Mouse (Mus musculus) thymus, postnatal 25 days (tissue): ENCODE measurements around the gene Cdca7l.
"Not testable (repeated sequence)": the region's sequence is repeated elsewhere in the genome, so short reads cannot be mapped to it uniquely, and the experiment has no call there.

ENCODE experiments used
- DNase-seq: peaks from one replicate; pipeline ENCODE4 v3.0.0; 2022

The Cdca7l gene

GRCm38 (mm10) chr12:117872265-117872664 is 68.2 kb downstream of the Cdca7l start:
- no peak for DNase-seq

GRCm38 (mm10) chr12:117878341-117878740 is 74.3 kb downstream of the Cdca7l start:
- DNase-seq, result no peak

DNA sequence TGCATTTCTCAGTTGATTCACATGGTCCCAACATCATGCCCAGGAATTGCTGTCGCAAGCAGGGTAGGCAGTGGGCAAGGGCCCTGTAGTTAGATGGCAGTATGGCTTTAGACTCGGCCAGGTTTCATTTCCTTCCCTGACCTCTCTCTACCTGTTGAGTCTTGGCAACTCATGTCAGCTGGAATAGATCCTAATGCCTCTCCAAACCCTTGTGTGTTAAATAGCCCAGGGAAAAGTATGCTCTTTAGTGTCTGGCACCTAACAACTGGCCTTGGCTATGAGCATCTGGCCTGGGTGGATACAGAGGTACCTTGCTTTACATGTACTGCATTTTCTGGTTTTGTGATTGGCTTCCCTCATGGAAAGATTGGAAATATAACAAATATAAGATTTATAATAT is 80.5 kb downstream of the Cdca7l start:
- DNase-seq, result no peak

GRCm38 (mm10) chr12:117887422-117887821 is 83.3 kb downstream of the Cdca7l start:
- no peak for DNase-seq

DNA sequence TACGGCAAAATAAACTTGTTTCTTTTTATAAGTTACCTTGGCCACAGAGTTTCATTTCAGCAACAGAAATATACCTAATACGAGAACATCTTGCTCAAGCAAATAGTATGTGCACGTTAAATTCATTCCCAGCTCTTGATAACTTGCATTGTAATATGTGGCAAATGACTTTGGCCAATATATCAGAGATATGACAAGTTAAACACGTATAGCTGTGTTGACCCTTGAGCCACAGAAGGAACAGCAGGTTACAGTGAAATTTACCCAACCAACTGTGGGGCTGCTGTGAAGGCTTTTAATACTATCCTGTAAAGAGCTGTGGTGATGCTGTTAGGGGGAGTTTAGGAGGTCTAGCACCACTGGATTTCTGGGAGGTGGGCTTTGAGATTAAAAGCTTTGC is 96.7 kb downstream of the Cdca7l start:
- not testable (repeated sequence) for DNase-seq

- not testable (repeated sequence) for DNase-seq
These were observed 97.3 kb downstream of the Cdca7l start for GRCm38 (mm10) chr12:117901352-117901751.

DNA sequence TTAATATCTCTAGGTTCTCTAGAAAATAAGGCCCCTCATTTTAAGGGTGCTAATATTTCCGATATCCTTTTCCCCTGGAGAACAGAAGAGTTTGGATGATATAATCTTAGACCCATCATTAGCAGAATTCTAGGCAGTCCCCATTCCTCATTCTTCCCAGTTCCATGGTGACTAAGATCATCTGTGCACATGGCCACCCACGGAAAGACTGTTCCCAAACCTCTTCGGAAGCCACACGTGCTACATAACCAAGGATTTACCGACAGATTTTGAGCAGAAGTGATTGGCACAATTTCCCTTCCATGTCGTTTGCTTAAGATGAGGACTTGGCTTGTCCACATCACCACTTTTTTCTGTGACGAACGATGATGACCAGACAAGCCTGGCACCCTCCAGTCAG is 99.6 kb downstream of the Cdca7l start:
- no peak for DNase-seq

DNA sequence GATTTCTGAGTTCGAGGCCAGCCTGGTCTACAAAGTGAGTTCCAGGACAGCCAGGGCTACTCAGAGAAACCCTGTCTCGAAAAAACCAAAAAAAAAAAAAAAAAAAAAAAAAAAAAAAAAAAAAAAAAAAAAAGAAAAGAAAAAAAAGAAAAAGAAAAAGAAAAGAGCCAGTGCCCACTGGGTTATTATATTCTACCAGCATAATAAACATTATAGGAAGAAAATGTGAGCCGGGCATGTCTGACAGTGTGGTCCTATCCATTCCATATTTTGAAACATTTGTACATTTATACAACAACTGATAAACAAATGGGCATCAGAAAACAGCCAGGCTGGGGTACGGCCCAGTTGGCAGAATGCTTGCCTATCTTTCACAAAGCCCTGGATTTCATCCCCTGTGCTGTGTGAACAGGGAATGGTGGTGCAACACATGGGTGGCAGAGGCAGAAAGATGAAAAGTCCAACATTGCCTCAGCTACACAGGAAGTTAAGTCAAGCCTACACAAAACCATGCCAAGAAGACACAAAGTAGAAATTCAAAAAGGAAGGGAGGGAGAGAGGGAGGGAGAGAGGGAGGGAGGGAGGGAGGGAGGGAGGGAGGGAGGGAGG is 101.2 kb downstream of the Cdca7l start:
- DNase-seq, result not testable (repeated sequence)

GRCm38 (mm10) chr12:117911396-117911795 is 107.3 kb downstream of the Cdca7l start:
- no peak for DNase-seq

DNA sequence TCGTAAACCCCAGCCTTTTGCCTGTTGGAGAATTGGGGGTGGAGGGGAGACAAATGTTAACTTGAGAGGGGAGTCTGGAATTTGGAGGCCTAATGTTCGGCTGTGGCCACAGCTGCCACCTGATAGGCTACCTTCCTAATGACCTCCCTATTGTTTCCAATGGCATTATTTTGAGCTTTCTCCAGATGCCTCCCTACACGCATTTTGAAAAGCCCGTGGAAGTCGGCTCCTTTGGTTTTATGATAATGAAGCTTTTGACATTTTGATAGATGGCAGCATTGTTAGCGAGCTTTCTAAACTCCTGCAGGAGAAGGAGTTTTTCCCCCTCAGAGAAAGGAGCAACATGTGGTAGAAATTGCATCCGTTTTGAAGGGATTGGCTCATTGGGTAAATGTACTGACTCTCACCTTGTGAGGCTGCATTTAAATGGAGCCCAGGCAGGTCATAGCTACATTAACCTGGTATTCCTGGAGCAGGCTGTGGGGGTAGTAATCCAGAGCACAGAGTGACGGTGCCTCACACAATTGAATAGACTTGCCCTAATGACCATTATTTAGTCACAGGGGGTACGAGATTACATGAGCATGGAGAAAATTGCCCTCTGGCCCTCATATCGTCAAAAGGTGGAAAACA is 110.6 kb downstream of the Cdca7l start:
- no peak for DNase-seq

GRCm38 (mm10) chr12:117915826-117916588 is 111.9 kb downstream of the Cdca7l start:
- DNase-seq, result no peak
